ENCODE assay signal across 8 mouse cellular contexts in genomic region chr6:77572614-77573013, GRCm38 (mm10).
DNase-seq lines count a peak whose midpoint lies in the region; ATAC-seq and TF ChIP-seq lines count a peak whose summit lies in the region.

No protein-coding gene starts in this region.

- no peak for ATAC-seq in lung, embryonic 14.5 days (ENCODE audit: insufficient read depth)
- ATAC-seq in megakaryocyte, adult 5-6 weeks (ENCODE audit: poor library complexity, severe bottlenecking): no peak

- no peak overlapping the region for H3K9ac ChIP-seq in lung, embryonic 14.5 days

- H3K4me2 ChIP-seq in lung, embryonic 14.5 days: no peak overlapping the region

- H3K9me3 ChIP-seq in lung, embryonic 14.5 days (ENCODE audit: low read depth, low read length): no peaks in the 10 kb centered on the region

- DNase-seq in lung, embryonic 14.5 days: peak; percentile 42
- no peak for DNase-seq in lung, postnatal 4 days
- DNase-seq in cerebellum, adult 9-11 months: peak; percentile 14
- DNase-seq in frontal cortex, postnatal 14 days (ENCODE audit: low spot score in 2 of 2): peak; percentile 18 to 35
- peak; percentile 23 to 60 for DNase-seq in left cerebral cortex, adult 9 months (ENCODE audit: low spot score in 2 of 2)
- no peak for DNase-seq in thymus, postnatal 10 days (ENCODE audit: low spot score in 2 of 2)
- DNase-seq in liver: no peak

- peak; percentile 38 for TF ChIP-seq CTCF in lung, embryonic 14.5 days (IDR thresholded peaks at IDR 0.05; ENCODE audit: low read depth)

- 46% methylated on average over 3 of the region's 3 CpGs for WGBS in lung, embryonic 14.5 days

- no peak overlapping the region for H3K27ac ChIP-seq in lung, embryonic 14.5 days (ENCODE audit: low read depth)

- H3K4me1 ChIP-seq in lung, embryonic 14.5 days (ENCODE audit: insufficient read depth): no peaks in the 10 kb centered on the region

- H3K36me3 ChIP-seq in lung, embryonic 14.5 days (ENCODE audit: insufficient read depth): no peaks in the 10 kb centered on the region

- no peaks in the 10 kb centered on the region for H3K27me3 ChIP-seq in lung, embryonic 14.5 days (ENCODE audit: insufficient read depth, low read length)

- no peak overlapping the region for H3K4me3 ChIP-seq in lung, embryonic 14.5 days (ENCODE audit: low read depth, low read length)

Comparison
In these comparisons a context has a peak if more than half of its experiments do, and no peak if none do; other contexts are left out.
1. DNase-seq: peak in lung, embryonic 14.5 days (single experiment), cerebellum, adult 9-11 months (single experiment), frontal cortex, postnatal 14 days (2 of 2) and left cerebral cortex, adult 9 months (2 of 2); none in lung, postnatal 4 days (0 of 2), thymus, postnatal 10 days (0 of 2) and liver (single experiment).